Mouse (Mus musculus): ENCODE measurements around the gene Bola3.

GRCm38 (mm10) chr6:83395544-83396229 lies 46.7 kb downstream of the Bola3 start:
- TF ChIP-seq CTCF (conservative IDR thresholded peaks at IDR 0.05; ENCODE audit: low read length) (no peak), NANOG (IDR thresholded peaks at IDR 0.05; ENCODE audit: borderline replicate concordance, low read length) (no peak)

All from E14TG2a.4 (cell line).